Mouse (Mus musculus) megakaryocyte, embryonic 14.5 days (primary cell): ENCODE results near the gene Mosmo. TPM values are rescaled to one million over a fixed set of nuclear protein-coding genes. Genes with fewer than 3 reads are reported as not detected.
A peak's percentile ranks its signal among the peaks of the same experiment; 100 is the strongest.

Experiments
- H3K27me3 ChIP-seq: replicated peaks from 2 replicates; pipeline ENCODE3; 2012; ENCODE audit warnings: inconsistent platforms
- H3K36me3 ChIP-seq: replicated peaks from 2 replicates; pipeline ENCODE3; 2012; ENCODE audit warnings: low read length, inconsistent platforms, mixed read lengths
- H3K4me1 ChIP-seq: 2 replicates; pipeline ENCODE4 v1.6.1; 2012; ENCODE audit warnings: inconsistent platforms
- H3K4me3 ChIP-seq: replicated peaks from 2 replicates; pipeline ENCODE3; 2012; ENCODE audit warnings: moderate library complexity, mild to moderate bottlenecking, inconsistent platforms
- H3K9me3 ChIP-seq: 2 replicates; pipeline ENCODE4 v1.6.1; 2012; ENCODE audit warnings: inconsistent platforms
- FLI1 ChIP-seq: IDR thresholded peaks from 2 replicates; pipeline ENCODE4 v1.6.1; 2012; ENCODE audit warnings: low read length, inconsistent platforms, mixed read lengths
- GATA1 ChIP-seq: IDR thresholded peaks from 3 replicates; pipeline ENCODE4 v1.6.1; 2012; ENCODE audit warnings: mixed read lengths, low read length, inconsistent platforms, borderline replicate concordance
- polyA plus RNA-seq: library from polyadenylated mRNA; stranded (reverse); fragments of >175 nt; gene quantifications from 2 replicates; pipeline ENCODE4 v1.2.3, GENCODE M21; 2012; ENCODE audit warnings: low replicate concordance; ENCODE audit not compliant: insufficient read depth

Mosmo gene
- polyA plus RNA-seq, 1 experiment, result 19.4 TPM

- no peaks in the 10 kb centered on the region for H3K27me3 ChIP-seq
- no peaks in the 10 kb centered on the region for H3K9me3 ChIP-seq
- H3K4me3 ChIP-seq, result peak overlapping the region; percentile 73
- peaks cover 33% of the 10 kb centered on the region for H3K36me3 ChIP-seq
- peaks cover 99% of the 10 kb centered on the region for H3K4me1 ChIP-seq
- no peak for TF ChIP-seq GATA1
- TF ChIP-seq FLI1, result no peak
Measured at GRCm38 (mm10) chr7:120722839-120723278, 45.4 kb downstream of the Mosmo start.

DNA sequence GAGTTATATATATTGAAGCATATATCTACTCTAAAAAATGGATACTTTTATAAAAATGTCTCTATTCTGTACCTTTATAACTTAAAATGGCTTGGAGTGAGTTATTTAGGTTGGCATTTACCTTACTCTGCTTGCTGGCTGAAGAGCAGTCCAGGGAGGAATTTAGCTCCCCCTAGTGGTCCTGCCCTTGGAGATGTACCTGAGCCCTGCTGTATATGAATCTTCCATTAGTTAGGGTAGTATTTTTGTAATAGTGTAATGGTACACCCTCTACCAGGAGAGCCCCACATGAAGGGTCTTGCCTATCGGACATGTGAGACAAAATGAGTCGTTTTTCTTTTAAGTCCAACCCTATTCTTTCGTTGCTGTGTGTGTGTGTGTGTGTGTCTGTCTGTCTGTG lies 50.2 kb downstream of the Mosmo start:
- TF ChIP-seq GATA1, result no peak
- TF ChIP-seq FLI1, result no peak
- Histone ChIP-seq H3K36me3 (peaks cover 45% of the 10 kb centered on the region), H3K27me3 (no peaks in the 10 kb centered on the region), H3K9me3 (no peaks in the 10 kb centered on the region), H3K4me3 (no peak overlapping the region), H3K4me1 (peaks cover 75% of the 10 kb centered on the region)

DNA sequence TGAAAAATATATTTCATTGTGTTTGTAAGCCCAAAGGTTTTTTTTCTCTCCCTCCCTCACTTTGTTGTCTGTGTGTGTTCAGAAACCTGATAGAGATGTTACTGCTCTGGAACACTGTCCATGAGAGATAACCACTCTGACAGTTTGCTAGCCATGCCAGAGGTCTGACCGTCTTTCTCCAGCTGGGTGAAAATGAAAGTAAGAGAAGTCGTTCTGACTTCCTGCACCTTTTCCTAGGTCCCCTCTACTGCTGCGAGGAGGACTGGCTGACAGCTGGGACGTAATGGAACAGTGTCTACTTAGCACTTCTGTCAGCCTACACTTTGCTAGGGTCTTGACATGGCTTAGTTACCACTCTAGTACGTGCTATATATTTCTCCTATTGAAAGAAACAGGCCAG lies 52.2 kb downstream of the Mosmo start:
- Histone ChIP-seq H3K4me3 (peak overlapping the region; percentile 90), H3K9me3 (no peaks in the 10 kb centered on the region), H3K36me3 (peaks cover 55% of the 10 kb centered on the region), H3K27me3 (no peaks in the 10 kb centered on the region), H3K4me1 (peaks cover 54% of the 10 kb centered on the region)
- no peak for TF ChIP-seq FLI1
- TF ChIP-seq GATA1, result no peak

GRCm38 (mm10) chr7:120732906-120733305 lies 55.5 kb downstream of the Mosmo start:
- Histone ChIP-seq H3K4me1 (peaks cover 22% of the 10 kb centered on the region), H3K36me3 (peaks cover 42% of the 10 kb centered on the region), H3K9me3 (no peaks in the 10 kb centered on the region), H3K4me3 (no peak overlapping the region), H3K27me3 (no peaks in the 10 kb centered on the region)
- TF ChIP-seq FLI1 (no peak), GATA1 (no peak)

GRCm38 (mm10) chr7:120739018-120739417 lies 61.6 kb downstream of the Mosmo start, which contains the start of gene Vwa3a:
Gene Vwa3a (plus strand): TSS chr7:120739318.
- peaks cover 10% of the 10 kb centered on the region for H3K4me1 ChIP-seq
- no peak for TF ChIP-seq FLI1
- no peak within 1 kb of the TSS for H3K4me3 ChIP-seq
- H3K36me3 ChIP-seq, result peaks cover 9% of the 10 kb centered on the region
- peaks cover 31% of the 10 kb centered on the region for H3K27me3 ChIP-seq
- no peaks in the 10 kb centered on the region for H3K9me3 ChIP-seq

- Histone ChIP-seq H3K36me3 (peaks cover 4% of the 10 kb centered on the region), H3K27me3 (peaks cover 37% of the 10 kb centered on the region), H3K4me3 (no peak overlapping the region), H3K4me1 (peaks cover 14% of the 10 kb centered on the region), H3K9me3 (no peaks in the 10 kb centered on the region)
- TF ChIP-seq GATA1 (no peak), FLI1 (no peak)
Measured at GRCm38 (mm10) chr7:120739558-120740101, 62.2 kb downstream of the Mosmo start.

GRCm38 (mm10) chr7:120743366-120744351 lies 66.2 kb downstream of the Mosmo start:
- H3K4me3 ChIP-seq, result no peak overlapping the region
- H3K9me3 ChIP-seq, result peaks cover 9% of the 10 kb centered on the region
- H3K27me3 ChIP-seq, result peaks cover 53% of the 10 kb centered on the region
- H3K36me3 ChIP-seq, result no peaks in the 10 kb centered on the region
- no peak for TF ChIP-seq GATA1
- no peak for TF ChIP-seq FLI1
- peaks cover 14% of the 10 kb centered on the region for H3K4me1 ChIP-seq

- Histone ChIP-seq H3K36me3 (no peaks in the 10 kb centered on the region), H3K27me3 (peaks cover 49% of the 10 kb centered on the region), H3K4me3 (no peak overlapping the region), H3K4me1 (peaks cover 8% of the 10 kb centered on the region), H3K9me3 (peaks cover 11% of the 10 kb centered on the region)
- TF ChIP-seq FLI1, result no peak
Measured at GRCm38 (mm10) chr7:120744606-120745005, 67.2 kb downstream of the Mosmo start.

DNA sequence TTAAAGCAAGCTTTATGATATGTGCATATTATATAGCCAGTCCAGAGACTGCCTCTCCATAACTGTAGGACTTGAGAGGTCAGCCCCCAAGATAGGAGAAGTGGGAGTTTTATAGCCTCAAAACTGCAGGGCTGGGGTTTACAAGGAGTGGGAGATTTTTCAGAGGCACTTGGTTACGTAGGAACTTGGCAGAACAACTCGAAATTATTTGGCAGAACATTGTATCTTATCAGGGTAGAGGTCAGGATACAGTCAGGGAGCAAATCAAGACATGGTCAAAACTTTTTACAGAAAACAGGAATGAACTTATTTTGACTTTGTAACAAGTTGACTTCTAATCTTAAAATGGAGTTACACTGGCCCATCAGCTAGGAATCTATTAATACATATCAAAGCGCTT lies 68.6 kb downstream of the Mosmo start:
- Histone ChIP-seq H3K9me3 (peaks cover 11% of the 10 kb centered on the region), H3K36me3 (no peaks in the 10 kb centered on the region), H3K27me3 (peaks cover 47% of the 10 kb centered on the region), H3K4me3 (no peak overlapping the region), H3K4me1 (peaks cover 4% of the 10 kb centered on the region; the same call in 1 of the 2 replicates)
- TF ChIP-seq GATA1 (no peak), FLI1 (no peak)

- Histone ChIP-seq H3K4me1 (peaks cover 10% of the 10 kb centered on the region), H3K27me3 (peaks cover 49% of the 10 kb centered on the region)
- TF ChIP-seq FLI1 (no peak), GATA1 (no peak)
Measured at GRCm38 (mm10) chr7:120746821-120747220, 69.4 kb downstream of the Mosmo start.

More at GRCm38 (mm10) chr7:120746821-120747220, 69.4 kb downstream of the Mosmo start:
- H3K36me3 ChIP-seq, result no peaks in the 10 kb centered on the region
- H3K4me3 ChIP-seq, result no peak overlapping the region
- H3K9me3 ChIP-seq, result peaks cover 11% of the 10 kb centered on the region
